Mouse (Mus musculus) layer of hippocampus, postnatal 25 days (tissue): ENCODE measurements around the gene Wnk1. TPM values are rescaled to one million over a fixed set of nuclear protein-coding genes. Genes with fewer than 3 reads are reported as not detected.
A peak's percentile ranks its signal among the peaks of the same experiment; 100 is the strongest.
"Not testable (repeated sequence)": the region's sequence is repeated elsewhere in the genome, so short reads cannot be mapped to it uniquely, and the experiment has no call there.

ENCODE experiments used
- DNase-seq, 2 experiments: peaks; one replicate each; pipeline ENCODE4 v3.0.0; 2022; ENCODE audit warnings: mixed read lengths in 2 of 2, low spot score in 1 of 2; ENCODE audit errors: extremely low spot score in 1 of 2
- total RNA-seq, 2 experiments: library from RNA; stranded (reverse); gene quantifications; 2 replicates each; pipeline ENCODE4 v1.2.3; 2021

Gene Wnk1
- total RNA-seq = 100 to 1,000 TPM; 158 to 195 TPM

DNA sequence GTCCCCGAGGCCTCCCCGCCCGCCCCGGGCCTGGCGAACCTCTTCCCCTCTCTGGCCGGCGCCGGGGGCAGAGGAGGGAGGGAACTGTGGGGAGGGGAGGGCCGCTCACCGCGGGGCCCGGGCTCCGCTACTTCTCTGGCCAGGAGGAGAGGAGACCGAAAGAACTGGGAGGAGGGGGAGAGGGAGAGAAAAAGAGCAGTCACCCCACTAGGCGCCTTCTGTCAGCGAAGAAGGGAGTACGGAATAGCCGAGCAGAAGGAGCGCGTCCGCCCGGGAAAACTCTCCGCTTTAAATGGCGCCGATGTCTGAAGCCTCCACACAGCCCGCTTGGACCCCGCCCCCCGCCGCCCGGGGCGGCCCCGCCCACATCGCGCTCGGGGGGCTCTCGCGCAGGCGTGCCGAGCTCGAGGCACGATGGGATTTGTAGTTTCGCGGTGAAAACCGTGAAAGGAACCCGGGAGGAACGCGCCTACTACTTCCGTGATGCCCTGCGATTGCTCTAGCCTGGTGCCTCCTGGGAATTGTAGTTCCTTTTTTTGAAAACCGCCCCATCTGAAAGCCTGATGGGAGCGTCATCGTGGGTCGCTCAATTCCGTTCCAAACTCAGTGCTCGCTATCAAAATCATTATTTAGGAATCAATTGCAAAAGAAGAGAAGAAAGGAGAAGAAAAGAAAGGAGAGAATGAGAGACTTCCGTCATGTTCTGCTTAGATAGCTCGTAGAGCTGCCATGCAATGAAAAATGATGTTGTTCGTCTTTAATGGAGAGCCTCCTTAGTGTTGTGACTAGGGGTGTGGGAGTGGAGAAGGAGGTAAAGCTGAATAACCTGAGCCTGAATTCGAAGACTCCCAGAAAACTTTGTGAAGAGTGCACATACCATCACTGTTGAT lies at the start of gene Wnk1:
Wnk1 (minus strand) TSS at position 307 of the 890 bp plus-strand sequence.
- peak; percentile 88 to 95 for DNase-seq

DNA sequence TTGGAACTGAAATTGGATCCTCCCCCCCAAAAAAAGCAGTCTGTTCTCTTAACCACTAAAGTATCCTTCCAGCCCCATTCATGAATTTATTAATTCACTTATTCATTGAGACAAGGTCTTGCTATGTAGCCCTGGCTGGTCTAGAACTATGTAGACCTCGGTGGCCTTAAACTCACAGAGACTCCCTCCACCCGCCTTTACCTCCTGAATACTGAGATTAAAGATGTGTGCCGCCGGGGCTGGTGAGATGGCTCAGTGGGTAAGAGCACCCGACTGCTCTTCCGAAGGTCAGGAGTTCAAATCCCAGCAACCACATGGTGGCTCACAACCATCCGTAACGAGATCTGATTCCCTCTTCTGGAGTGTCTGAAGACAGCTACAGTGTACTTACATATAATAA lies 48.6 kb upstream of the Wnk1 start:
- DNase-seq = not testable (repeated sequence)

- DNase-seq = no peak
Observed at GRCm38 (mm10) chr6:120085832-120086231, 47.4 kb upstream of the Wnk1 start.

GRCm38 (mm10) chr6:120084983-120085382 lies 46.5 kb upstream of the Wnk1 start:
- DNase-seq = no peak

DNA sequence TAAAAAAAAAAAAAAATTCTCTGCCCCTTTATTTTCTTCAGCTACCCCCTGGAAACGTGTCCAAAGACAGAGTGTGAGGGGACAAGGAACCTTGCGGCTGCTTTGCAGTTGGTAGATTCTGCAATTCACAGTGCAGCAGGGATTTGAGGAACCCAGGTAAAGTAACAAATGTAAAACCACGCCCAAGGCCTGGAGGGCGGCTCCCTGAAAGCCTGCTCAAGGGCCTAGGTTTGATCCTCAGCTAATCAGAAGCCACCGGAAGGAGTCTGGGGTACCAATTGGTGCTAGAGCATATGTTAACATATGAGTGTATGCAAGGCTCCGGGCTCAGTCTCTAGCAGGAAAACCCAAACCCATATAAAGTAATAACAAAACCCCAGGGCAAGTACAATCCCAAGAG lies 45.0 kb upstream of the Wnk1 start:
- DNase-seq = no peak

DNA sequence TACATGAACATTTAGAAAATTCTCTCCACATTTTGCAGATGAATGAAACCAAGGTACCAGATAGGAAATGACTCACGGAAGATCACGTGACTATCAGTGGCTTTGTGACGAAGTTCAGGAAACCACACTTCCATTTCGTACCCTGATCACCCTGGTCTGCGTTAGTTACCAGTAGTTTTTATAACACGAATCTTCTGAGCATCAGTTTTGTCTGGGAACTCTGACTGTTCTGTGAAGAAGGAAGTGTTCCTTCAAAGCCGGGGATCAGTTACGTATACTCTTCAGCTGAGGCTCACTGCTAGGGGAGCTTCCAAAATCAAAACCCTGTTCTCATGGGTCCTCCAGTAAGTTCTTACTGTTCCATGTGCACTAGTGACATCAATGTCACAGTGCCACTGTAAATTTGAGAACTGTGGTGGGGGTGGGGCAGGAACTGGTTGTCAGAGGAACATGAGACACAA lies 44.5 kb upstream of the Wnk1 start:
- DNase-seq = no peak

- DNase-seq = no peak
Observed at GRCm38 (mm10) chr6:120082251-120082950, 43.9 kb upstream of the Wnk1 start.

DNA sequence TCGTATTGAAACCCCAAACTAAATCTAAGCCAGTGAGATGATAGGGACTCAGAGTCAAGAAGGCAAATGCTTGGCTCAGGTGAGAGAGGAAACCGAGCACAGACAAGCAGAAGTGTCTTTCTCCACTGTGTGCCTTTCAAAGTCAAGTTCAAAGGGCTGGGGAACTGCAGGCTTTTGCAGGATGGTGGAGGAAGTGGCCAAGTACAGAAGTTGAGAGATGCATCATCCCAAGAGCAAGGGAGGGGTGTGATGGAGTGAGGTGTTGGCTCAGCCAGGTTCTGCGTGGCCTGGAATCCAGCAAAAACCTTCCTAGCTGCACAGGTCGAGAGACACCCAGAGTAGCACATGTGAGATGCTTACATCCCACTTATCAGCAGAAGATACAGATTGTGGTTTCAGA lies 43.0 kb upstream of the Wnk1 start:
- no peak for DNase-seq

- DNase-seq = no peak
Observed at GRCm38 (mm10) chr6:120079547-120079946, 41.1 kb upstream of the Wnk1 start.

DNA sequence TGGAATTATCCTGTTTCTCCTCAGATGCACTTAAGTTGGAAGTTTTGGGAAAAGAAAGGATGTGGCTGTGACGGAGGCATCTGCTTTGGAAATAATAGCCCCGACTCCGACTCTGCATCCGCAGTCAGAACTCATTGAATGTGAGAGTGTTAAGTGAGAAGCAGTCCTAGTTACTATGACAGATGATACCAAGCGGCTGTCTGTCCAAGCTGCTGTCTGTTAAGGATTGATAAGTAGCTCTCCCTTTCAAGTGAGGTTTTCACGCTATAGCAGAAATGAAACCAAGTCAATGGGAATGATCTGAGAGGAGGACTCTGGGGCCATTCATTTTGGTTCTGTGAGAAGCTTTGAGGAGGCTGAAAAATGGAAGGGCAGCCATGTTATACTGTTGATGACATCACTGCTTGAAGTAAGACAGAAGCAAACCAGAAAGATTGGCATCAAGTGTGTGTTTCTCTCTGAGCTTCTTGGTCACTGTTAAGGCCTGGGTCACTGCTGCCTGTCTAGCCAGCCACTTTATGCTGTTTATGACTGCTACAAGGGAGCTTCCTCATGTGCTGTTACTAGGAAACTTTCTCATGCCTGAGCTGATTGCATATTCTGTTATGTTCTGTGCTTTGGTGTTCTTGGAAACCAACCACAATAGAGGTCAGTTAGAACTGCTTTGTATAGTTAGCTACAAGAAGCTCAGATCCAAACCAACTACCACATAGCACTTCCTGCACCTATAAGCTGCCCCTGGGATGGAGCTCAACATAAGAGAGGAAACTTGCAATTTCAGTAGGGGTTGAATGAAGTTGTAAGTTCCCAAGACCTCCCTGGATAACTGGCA lies 38.4 kb upstream of the Wnk1 start:
- DNase-seq = no peak

DNA sequence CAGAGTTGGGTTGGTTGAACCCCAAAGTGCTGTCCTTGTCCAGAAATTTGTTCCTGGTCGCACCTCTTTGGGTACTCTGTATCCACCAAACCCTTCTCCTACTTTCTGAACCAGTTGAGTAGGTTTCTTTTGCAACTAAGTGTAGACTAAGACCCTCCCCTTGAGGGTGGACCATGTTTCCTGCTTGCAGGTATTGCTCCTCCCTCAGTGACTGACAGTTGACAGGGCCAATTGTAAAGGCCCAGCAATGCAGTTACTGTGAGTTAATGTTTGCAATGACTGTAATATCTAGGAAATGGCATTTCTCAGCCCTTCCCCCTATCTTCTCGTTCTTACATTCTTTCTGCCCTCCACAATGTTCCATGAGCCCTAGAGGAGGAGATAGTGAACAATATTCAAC lies 34.2 kb upstream of the Wnk1 start:
- no peak for DNase-seq

GRCm38 (mm10) chr6:120069546-120069945 lies 31.1 kb upstream of the Wnk1 start:
- DNase-seq = no peak

DNA sequence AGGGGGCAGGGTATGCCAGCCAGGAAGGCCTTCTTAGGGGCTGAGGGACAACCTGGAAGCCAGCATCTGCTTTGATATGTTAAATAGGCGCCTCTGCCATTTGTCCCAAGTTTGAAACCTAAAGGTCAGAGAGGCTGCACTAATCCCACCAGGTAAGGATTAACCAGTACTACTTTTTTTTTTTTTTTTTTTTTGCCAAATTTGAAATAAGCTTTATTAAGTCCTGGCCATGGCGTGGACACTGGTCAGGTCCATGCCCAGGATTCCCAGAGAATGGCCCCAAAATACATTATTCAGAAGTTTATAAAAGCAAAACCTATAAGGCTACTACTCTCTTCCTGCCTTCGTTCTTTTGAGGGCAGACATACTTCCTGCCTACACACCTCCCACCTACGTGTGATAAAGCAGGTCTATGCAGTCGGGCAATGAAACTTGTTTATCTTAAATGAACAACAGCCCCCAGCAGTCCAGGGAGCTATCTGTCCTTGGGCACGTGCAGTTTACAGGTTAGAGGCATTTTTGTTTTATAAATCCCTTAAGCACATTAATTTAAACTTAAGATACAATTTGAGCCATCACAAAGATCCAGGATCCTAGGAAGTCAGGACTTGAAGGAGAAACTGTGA lies 27.2 kb upstream of the Wnk1 start:
- DNase-seq = no peak

DNA sequence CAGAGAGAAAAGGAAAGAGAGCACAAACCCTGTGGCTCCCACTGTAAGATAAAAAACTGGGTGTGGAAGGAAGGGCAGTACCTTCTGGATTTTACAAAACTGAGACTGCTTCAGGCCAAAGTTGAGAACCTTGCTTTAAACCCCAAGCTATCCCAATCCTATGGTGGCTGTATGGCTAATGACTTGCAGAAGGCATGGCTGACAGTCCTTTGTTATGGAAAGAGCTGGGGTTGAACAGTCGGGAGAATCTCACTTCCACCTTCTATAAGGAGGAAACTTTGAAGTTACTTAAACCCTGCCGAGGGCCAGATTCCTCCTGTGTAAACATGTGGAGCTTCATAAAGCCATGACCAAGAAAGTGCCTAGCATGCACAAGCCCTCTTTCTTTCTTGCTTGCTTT lies 26.2 kb upstream of the Wnk1 start:
- DNase-seq = no peak

GRCm38 (mm10) chr6:120062934-120063333 lies 24.5 kb upstream of the Wnk1 start:
- DNase-seq = no peak

GRCm38 (mm10) chr6:120055666-120056540 lies 17.4 kb upstream of the Wnk1 start:
- no peak for DNase-seq

DNA sequence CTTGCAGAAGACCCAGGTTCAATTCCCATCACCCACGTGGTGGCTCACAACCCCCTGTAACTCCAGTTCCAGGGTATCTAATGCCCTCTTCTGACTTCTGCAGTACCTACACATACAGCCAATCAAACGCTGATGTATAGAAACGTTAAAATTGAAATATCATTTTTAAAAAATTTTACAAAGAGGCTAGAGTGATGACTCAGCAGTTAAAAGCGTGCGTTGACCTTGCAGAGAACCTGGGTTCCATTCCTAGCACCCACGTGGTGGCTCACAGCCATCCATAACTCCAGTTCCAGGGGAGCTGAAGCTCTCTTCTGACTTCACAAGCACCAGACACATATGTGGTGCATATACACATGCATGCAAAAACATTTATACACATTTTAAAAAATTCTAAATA lies 15.9 kb upstream of the Wnk1 start:
- DNase-seq = no peak

- no peak for DNase-seq
Observed at GRCm38 (mm10) chr6:120047705-120048292, 9.3 kb upstream of the Wnk1 start.

DNA sequence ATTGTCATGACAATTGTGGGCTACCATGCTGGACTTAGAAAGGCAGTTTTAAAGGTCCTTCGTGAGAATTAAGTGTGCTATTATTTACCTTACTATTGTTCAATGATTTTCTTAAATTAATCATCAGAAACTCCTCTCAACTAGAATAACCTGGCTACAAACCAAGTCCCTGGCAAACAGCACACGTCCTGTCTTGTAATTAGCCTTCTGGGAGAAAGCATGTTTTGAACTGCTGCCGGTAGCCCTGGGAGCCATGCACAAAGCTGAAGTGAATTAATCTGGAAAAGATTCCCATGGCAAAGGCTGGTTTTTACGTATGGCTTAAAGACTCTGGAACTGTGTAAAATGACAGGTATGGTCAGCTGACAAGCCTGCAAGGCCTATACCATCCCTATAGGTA lies 6.9 kb upstream of the Wnk1 start:
- DNase-seq = no peak
